Mouse (Mus musculus): ENCODE measurements at regions not wholly inside any gene's neighbourhood (a gene's known extent, or its start where the extent isn't known, plus 50 kb on each side); places are given as distances from the start of the nearest gene placed in this dataset.
"Not testable (repeated sequence)": the region's sequence is repeated elsewhere in the genome, so short reads cannot be mapped to it uniquely, and the experiment has no call there.

GRCm38 (mm10) chrX:12304678-12305077 lies 144.5 kb upstream of the Bcor start:
- H3K4me1 ChIP-seq (ENCODE audit: control insufficient read depth, insufficient read depth, low read length): no peaks in the 10 kb centered on the region
- whole genome bisulfite sequencing: 84% methylated on average over 5 of the region's 5 CpGs
- no peak overlapping the region for H3K4me3 ChIP-seq (replicated peaks; ENCODE audit: control insufficient read depth, low read depth, low read length)
- TF ChIP-seq CTCF (IDR thresholded peaks at IDR 0.05; ENCODE audit: control insufficient read depth, insufficient read depth, low read length): no peak
- no peak for TF ChIP-seq POLR2A (IDR thresholded peaks at IDR 0.05; ENCODE audit: borderline replicate concordance, control insufficient read depth, low read depth, low read length)
- no peak overlapping the region for H3K27ac ChIP-seq (ENCODE audit: control insufficient read depth, insufficient read depth, low read depth, low read length, poor library complexity)

- 87% methylated on average over 3 of the region's 3 CpGs for WGBS
- Histone ChIP-seq H3K27ac (ENCODE audit: control insufficient read depth, insufficient read depth, low read depth, low read length, poor library complexity) (no peak overlapping the region), H3K4me1 (ENCODE audit: control insufficient read depth, insufficient read depth, low read length) (no peaks in the 10 kb centered on the region; the same call in 1 of the 2 replicates)
Observed at GRCm38 (mm10) chrX:12306940-12307339, 146.8 kb upstream of the Bcor start.

DNA sequence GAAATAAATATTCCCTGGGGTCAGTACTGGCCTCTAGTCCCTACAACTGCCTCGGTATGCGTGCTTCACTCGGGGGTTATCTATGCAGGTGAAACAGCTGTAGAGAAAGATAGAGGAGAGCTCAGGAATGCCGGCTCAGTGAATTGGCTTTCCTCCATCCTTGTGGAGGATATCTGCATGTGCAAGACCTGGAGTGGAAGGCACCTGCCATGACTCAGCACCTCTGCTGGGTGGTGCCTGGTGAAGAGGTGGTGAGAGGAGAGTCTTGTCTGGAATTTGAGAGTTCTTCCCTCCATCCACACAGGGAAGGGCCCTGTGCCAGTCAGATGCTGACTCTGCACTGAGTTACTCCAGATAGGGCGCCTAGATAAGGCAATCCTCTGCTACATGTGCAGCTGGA lies 152.4 kb upstream of the Bcor start:
- Histone ChIP-seq H3K4me3 (replicated peaks; ENCODE audit: control insufficient read depth, low read depth, low read length) (no peak overlapping the region), H3K27ac (ENCODE audit: control insufficient read depth, insufficient read depth, low read depth, low read length, poor library complexity) (peak overlapping the region; percentile 42), H3K4me1 (ENCODE audit: control insufficient read depth, insufficient read depth, low read length) (no peaks in the 10 kb centered on the region; the same call in 1 of the 2 replicates)
- no peak for TF ChIP-seq POLR2A (IDR thresholded peaks at IDR 0.05; ENCODE audit: borderline replicate concordance, control insufficient read depth, low read depth, low read length)
- no peak for TF ChIP-seq CTCF (IDR thresholded peaks at IDR 0.05; ENCODE audit: control insufficient read depth, insufficient read depth, low read length)
- 56% methylated on average over 5 of the region's 5 CpGs for WGBS

More at GRCm38 (mm10) chrX:12306940-12307339, 146.8 kb upstream of the Bcor start:
- no peak overlapping the region for H3K4me3 ChIP-seq (replicated peaks; ENCODE audit: control insufficient read depth, low read depth, low read length)
- TF ChIP-seq POLR2A (IDR thresholded peaks at IDR 0.05; ENCODE audit: borderline replicate concordance, control insufficient read depth, low read depth, low read length): no peak
- TF ChIP-seq CTCF (IDR thresholded peaks at IDR 0.05; ENCODE audit: control insufficient read depth, insufficient read depth, low read length): no peak

DNA sequence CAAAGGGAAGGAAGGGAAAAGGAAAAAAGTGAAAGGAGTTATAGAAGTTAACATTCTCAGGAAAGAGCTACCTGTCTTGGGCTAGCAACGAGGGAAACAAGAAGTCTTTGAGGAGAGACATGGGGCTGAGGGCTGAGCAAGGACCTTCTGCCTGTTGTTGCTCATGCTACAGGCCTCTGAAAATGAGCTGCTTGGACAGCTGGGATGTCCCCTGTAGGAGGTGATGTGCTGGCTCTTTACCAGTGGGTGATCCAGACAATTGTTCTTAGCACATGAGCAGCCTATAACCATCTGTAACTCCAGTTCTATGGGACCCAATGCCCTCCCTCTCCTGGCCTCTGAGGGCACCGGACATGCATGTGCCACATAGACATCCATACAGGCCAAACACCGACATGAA lies 155.5 kb upstream of the Bcor start:
- 69% methylated on average over 3 of the region's 3 CpGs for WGBS
- TF ChIP-seq POLR2A (IDR thresholded peaks at IDR 0.05; ENCODE audit: borderline replicate concordance, control insufficient read depth, low read depth, low read length): no peak
- TF ChIP-seq CTCF (IDR thresholded peaks at IDR 0.05; ENCODE audit: control insufficient read depth, insufficient read depth, low read length): no peak

DNA sequence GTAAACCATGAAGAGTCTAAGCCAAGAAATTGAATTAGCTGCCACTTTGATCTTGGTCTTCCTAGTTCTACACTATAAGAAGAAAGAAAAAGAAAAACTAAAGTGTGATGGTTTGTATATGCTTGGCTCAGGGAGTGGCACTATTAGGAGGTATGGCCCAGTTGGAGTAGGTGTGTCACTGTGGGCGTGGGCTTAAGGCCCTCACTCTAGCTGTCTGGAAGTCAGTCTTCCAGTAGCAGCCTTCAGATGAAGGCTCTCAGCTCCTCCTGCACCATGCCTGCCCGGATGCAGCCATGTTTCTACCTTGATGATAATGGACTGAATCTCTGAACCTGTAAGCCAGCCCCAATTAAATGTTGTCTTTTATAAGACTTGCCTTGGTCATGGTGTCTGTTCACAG lies 157.3 kb upstream of the Bcor start:
- 82% methylated on average over 2 of the region's 2 CpGs for WGBS
- not testable (repeated sequence) for H3K4me1 ChIP-seq (ENCODE audit: control insufficient read depth, insufficient read depth, low read length); H3K4me3 ChIP-seq (replicated peaks; ENCODE audit: control insufficient read depth, low read depth, low read length); H3K27ac ChIP-seq (ENCODE audit: control insufficient read depth, insufficient read depth, low read depth, low read length, poor library complexity)

More for the DNA sequence above, 155.5 kb upstream of the Bcor start:
- no peak overlapping the region for H3K27ac ChIP-seq (ENCODE audit: control insufficient read depth, insufficient read depth, low read depth, low read length, poor library complexity)
- H3K4me1 ChIP-seq (ENCODE audit: control insufficient read depth, insufficient read depth, low read length): no peaks in the 10 kb centered on the region; the same call in 1 of the 2 replicates
- H3K4me3 ChIP-seq (replicated peaks; ENCODE audit: control insufficient read depth, low read depth, low read length): no peak overlapping the region

DNA sequence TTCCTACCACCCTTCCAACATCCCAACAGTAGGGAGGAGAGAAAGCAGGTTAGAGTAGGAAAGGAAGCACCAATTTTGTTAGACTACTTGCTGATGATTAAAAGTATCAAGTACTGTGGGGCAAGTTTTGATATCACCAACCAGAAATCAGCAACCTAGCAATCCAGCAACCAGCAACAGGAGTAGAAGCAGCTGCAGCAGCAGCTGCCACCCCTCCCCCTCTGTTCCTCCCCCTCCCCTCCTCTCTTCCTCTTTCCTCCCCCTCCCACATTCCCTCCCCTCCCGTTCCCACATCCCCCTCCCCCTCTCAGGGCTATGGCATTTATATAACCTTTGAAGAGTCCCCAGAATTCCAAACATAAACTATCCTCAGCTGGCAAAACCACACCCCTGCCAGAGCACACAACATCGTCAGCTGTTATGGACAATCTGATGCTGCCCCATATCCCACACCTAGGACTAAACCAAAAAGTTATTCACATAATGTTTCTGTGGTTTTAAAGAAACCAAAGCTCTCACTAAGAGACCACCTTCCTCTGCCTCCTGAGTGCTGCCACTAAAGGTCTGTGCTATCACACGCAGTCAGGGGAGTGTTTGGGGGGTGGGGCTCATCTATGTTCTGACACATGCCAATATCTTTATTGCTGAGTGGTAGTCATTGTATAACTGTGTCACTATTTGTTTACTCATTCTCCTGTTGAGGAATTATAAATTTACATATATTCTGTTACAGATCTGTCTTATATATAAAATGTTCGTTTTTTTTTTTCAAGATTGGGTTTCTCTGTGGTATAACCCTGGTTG lies 158.9 kb upstream of the Bcor start:
- TF ChIP-seq CTCF (IDR thresholded peaks at IDR 0.05; ENCODE audit: control insufficient read depth, insufficient read depth, low read length) (no peak), POLR2A (IDR thresholded peaks at IDR 0.05; ENCODE audit: borderline replicate concordance, control insufficient read depth, low read depth, low read length) (no peak)
- Histone ChIP-seq H3K27ac (ENCODE audit: control insufficient read depth, insufficient read depth, low read depth, low read length, poor library complexity) (no peak overlapping the region), H3K4me1 (ENCODE audit: control insufficient read depth, insufficient read depth, low read length) (no peaks in the 10 kb centered on the region; the same call in 1 of the 2 replicates), H3K4me3 (replicated peaks; ENCODE audit: control insufficient read depth, low read depth, low read length) (no peak overlapping the region)
- WGBS: 59% methylated on average over 3 of the region's 4 CpGs

GRCm38 (mm10) chrX:12322453-12322852 lies 162.3 kb upstream of the Bcor start:
- 83% methylated on average over 1 of the region's 1 CpGs for WGBS
- H3K4me1 ChIP-seq (ENCODE audit: control insufficient read depth, insufficient read depth, low read length): no peaks in the 10 kb centered on the region; the same call in 1 of the 2 replicates
- TF ChIP-seq CTCF (IDR thresholded peaks at IDR 0.05; ENCODE audit: control insufficient read depth, insufficient read depth, low read length): no peak
- TF ChIP-seq POLR2A (IDR thresholded peaks at IDR 0.05; ENCODE audit: borderline replicate concordance, control insufficient read depth, low read depth, low read length): no peak
- H3K4me3 ChIP-seq (replicated peaks; ENCODE audit: control insufficient read depth, low read depth, low read length): no peak overlapping the region
- H3K27ac ChIP-seq (ENCODE audit: control insufficient read depth, insufficient read depth, low read depth, low read length, poor library complexity): no peak overlapping the region

- Histone ChIP-seq H3K4me1 (ENCODE audit: control insufficient read depth, insufficient read depth, low read length) (no peaks in the 10 kb centered on the region; the same call in 1 of the 2 replicates), H3K27ac (ENCODE audit: control insufficient read depth, insufficient read depth, low read depth, low read length, poor library complexity) (no peak overlapping the region), H3K4me3 (replicated peaks; ENCODE audit: control insufficient read depth, low read depth, low read length) (no peak overlapping the region)
- TF ChIP-seq CTCF (IDR thresholded peaks at IDR 0.05; ENCODE audit: control insufficient read depth, insufficient read depth, low read length) (no peak), POLR2A (IDR thresholded peaks at IDR 0.05; ENCODE audit: borderline replicate concordance, control insufficient read depth, low read depth, low read length) (no peak)
- 71% methylated on average over 3 of the region's 3 CpGs for WGBS
Observed at GRCm38 (mm10) chrX:12323268-12323667, 163.1 kb upstream of the Bcor start.

All from bone marrow, adult 2 months (tissue).